ENCODE assay signal across 13 mouse cellular contexts in genomic region chr7:117106691-117107191, GRCm38 (mm10).
DNase-seq lines count a peak whose midpoint lies in the region.
"Had no signal": no experiment of that assay in that cellular context is flagged by ENCODE, and none has a peak within 500 bp of the region (broad histone marks: within the 10 kb centered on the region; RNA-seq: fewer than 3 reads in every experiment).

No protein-coding gene starts in this region.

- intact Hi-C loops in heart, postnatal 10 days (cut with DNase I) = no loop called here

- peak; percentile 52 for DNase-seq in brain, embryonic 18.5 days (ENCODE audit: low read depth, low spot score)
- peak; percentile 57 to 62 for DNase-seq in frontal cortex, postnatal 14 days (ENCODE audit: low spot score in 2 of 2)
- peak; percentile 28 to 31 for DNase-seq in layer of hippocampus, postnatal 25 days (ENCODE audit: extremely low spot score in 1 of 2, low spot score in 1 of 2)
- DNase-seq in right cerebral cortex, postnatal 10 days (ENCODE audit: low spot score in 2 of 2) = peak; percentile 70 to 87
- DNase-seq in heart, postnatal 10 days = no peak
- DNase-seq in c-Kit-positive CD71-positive TER-119-positive erythroid progenitor cells, embryonic 14.5 days (ENCODE audit: low spot score) = no peak
- no peak for DNase-seq in spleen, postnatal 36 days (ENCODE audit: low spot score in 2 of 2)
- DNase-seq: cerebellum, adult 9-10 months; heart, adult 2 months; heart, postnatal 14 days; kidney, postnatal 10 days; lung, embryonic 14.5 days; thymus, adult 18-20 months had no signal

Comparison
In these comparisons a context has a peak if more than half of its experiments do, and no peak if none do; other contexts are left out.
1. DNase-seq: peak in brain, embryonic 18.5 days (single experiment), frontal cortex, postnatal 14 days (2 of 2), layer of hippocampus, postnatal 25 days (2 of 2) and right cerebral cortex, postnatal 10 days (2 of 2); none in heart, postnatal 10 days (0 of 2), c-Kit-positive CD71-positive TER-119-positive erythroid progenitor cells, embryonic 14.5 days (single experiment) and spleen, postnatal 36 days (0 of 2).